Mouse (Mus musculus): ENCODE data around the gene Wdr5.
A peak's percentile ranks its signal among the peaks of the same experiment; 100 is the strongest.

Gene Wdr5

GRCm38 (mm10) chr2:27552620-27553287 is 37.8 kb downstream of the Wdr5 start:
- DNase-seq (ENCODE audit: extremely low spot score): peak; percentile 80

GRCm38 (mm10) chr2:27554308-27554707 is 39.4 kb downstream of the Wdr5 start:
- no peak for DNase-seq (ENCODE audit: extremely low spot score)

- no peak for DNase-seq (ENCODE audit: extremely low spot score)
Measured at GRCm38 (mm10) chr2:27556921-27557320, 42.0 kb downstream of the Wdr5 start.

GRCm38 (mm10) chr2:27560708-27561123 is 45.8 kb downstream of the Wdr5 start:
- no peak for DNase-seq (ENCODE audit: extremely low spot score)

GRCm38 (mm10) chr2:27561159-27561558 is 46.2 kb downstream of the Wdr5 start:
- DNase-seq (ENCODE audit: extremely low spot score): no peak

GRCm38 (mm10) chr2:27561829-27562228 is 46.9 kb downstream of the Wdr5 start:
- DNase-seq (ENCODE audit: extremely low spot score): no peak

- DNase-seq (ENCODE audit: extremely low spot score): no peak
Measured at GRCm38 (mm10) chr2:27563641-27564148, 48.7 kb downstream of the Wdr5 start.

GRCm38 (mm10) chr2:27564694-27565093 is 49.7 kb downstream of the Wdr5 start:
- DNase-seq (ENCODE audit: extremely low spot score): no peak

GRCm38 (mm10) chr2:27565316-27566103 is 50.6 kb downstream of the Wdr5 start:
- no peak for DNase-seq (ENCODE audit: extremely low spot score)

GRCm38 (mm10) chr2:27570856-27571255 is 55.9 kb downstream of the Wdr5 start:
- DNase-seq (ENCODE audit: extremely low spot score): no peak

- DNase-seq (ENCODE audit: extremely low spot score): peak; percentile 39
Measured at GRCm38 (mm10) chr2:27572261-27572793, 57.4 kb downstream of the Wdr5 start.

- DNase-seq (ENCODE audit: extremely low spot score): peak; percentile 28
Measured at GRCm38 (mm10) chr2:27572928-27573627, 58.1 kb downstream of the Wdr5 start.

- DNase-seq (ENCODE audit: extremely low spot score): no peak
Measured at GRCm38 (mm10) chr2:27573628-27573966, 58.6 kb downstream of the Wdr5 start.

GRCm38 (mm10) chr2:27576416-27576815 is 61.5 kb downstream of the Wdr5 start:
- DNase-seq (ENCODE audit: extremely low spot score): no peak

GRCm38 (mm10) chr2:27578552-27578951 is 63.6 kb downstream of the Wdr5 start:
- no peak for DNase-seq (ENCODE audit: extremely low spot score)

- no peak for DNase-seq (ENCODE audit: extremely low spot score)
Measured at GRCm38 (mm10) chr2:27582112-27582511, 67.2 kb downstream of the Wdr5 start.

- DNase-seq (ENCODE audit: extremely low spot score): no peak
Measured at GRCm38 (mm10) chr2:27583019-27583418, 68.1 kb downstream of the Wdr5 start.

- no peak for DNase-seq (ENCODE audit: extremely low spot score)
Measured at GRCm38 (mm10) chr2:27584546-27584945, 69.6 kb downstream of the Wdr5 start.
